In the genomic region with DNA sequence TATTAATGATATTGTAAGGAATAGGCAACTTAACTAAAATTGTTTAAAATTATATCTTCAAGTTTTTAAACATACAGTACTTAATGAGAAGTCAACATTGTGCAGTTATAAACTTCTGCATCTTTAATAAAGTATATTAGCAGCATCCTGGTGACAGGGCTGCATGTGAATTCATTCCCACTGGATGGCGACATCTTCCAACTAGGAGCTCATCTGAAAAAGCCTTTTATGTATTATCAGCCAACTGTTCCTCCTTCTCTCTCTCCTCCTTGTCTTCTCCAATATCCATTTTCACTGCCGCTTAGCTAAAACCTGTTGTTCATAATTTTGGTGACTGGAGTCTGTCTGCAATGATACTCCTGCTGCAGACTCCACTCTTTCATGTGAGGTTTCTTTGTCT, we compare ENCODE assay signal across 13 mouse cellular contexts.
DNase-seq lines count a peak whose midpoint lies in the region; ATAC-seq and TF ChIP-seq lines count a peak whose summit lies in the region.
"Had no signal": no experiment of that assay in that cellular context is flagged by ENCODE, and none has a peak within 500 bp of the region (broad histone marks: within the 10 kb centered on the region; RNA-seq: fewer than 3 reads in every experiment).

No protein-coding gene starts in this region.

- H3K27me3 ChIP-seq in hindbrain, postnatal 0 days (ENCODE audit: insufficient read depth, low read length): no peaks in the 10 kb centered on the region
- no peaks in the 10 kb centered on the region for H3K27me3 ChIP-seq in hindbrain, embryonic 13.5 days
- H3K27me3 ChIP-seq in intestine, embryonic 16.5 days (replicated peaks; ENCODE audit: control insufficient read depth, insufficient read depth, low read length): no peaks in the 10 kb centered on the region
- H3K27me3 ChIP-seq: limb, embryonic 15.5 days; neural tube, embryonic 13.5 days; Patski had no signal

- H3K4me2 ChIP-seq in hindbrain, postnatal 0 days (ENCODE audit: low read depth, low read length): no peak overlapping the region
- no peak overlapping the region for H3K4me2 ChIP-seq in hindbrain, embryonic 13.5 days
- no peak overlapping the region for H3K4me2 ChIP-seq in intestine, embryonic 16.5 days (ENCODE audit: low read depth, low read length)
- H3K4me2 ChIP-seq: limb, embryonic 15.5 days; neural tube, embryonic 13.5 days had no signal

- WGBS in hindbrain, postnatal 0 days: 63% methylated on average over 2 of the region's 2 CpGs
- 81% methylated on average over 2 of the region's 2 CpGs for WGBS in hindbrain, embryonic 13.5 days
- WGBS in intestine, embryonic 16.5 days: 60% methylated on average over 2 of the region's 2 CpGs

- no peaks in the 10 kb centered on the region for H3K36me3 ChIP-seq in hindbrain, postnatal 0 days (ENCODE audit: insufficient read depth, low read length)
- no peaks in the 10 kb centered on the region for H3K36me3 ChIP-seq in hindbrain, embryonic 13.5 days
- no peaks in the 10 kb centered on the region for H3K36me3 ChIP-seq in intestine, embryonic 16.5 days (ENCODE audit: control insufficient read depth, insufficient read depth, low read length)
- H3K36me3 ChIP-seq: limb, embryonic 15.5 days; neural tube, embryonic 13.5 days had no signal

- H3K27ac ChIP-seq in hindbrain, postnatal 0 days: no peak overlapping the region
- H3K27ac ChIP-seq in hindbrain, embryonic 13.5 days: no peak overlapping the region
- no peak overlapping the region for H3K27ac ChIP-seq in intestine, embryonic 16.5 days (ENCODE audit: low read length)
- H3K27ac ChIP-seq: limb, embryonic 15.5 days; neural tube, embryonic 13.5 days had no signal

- H3K9ac ChIP-seq in hindbrain, postnatal 0 days (replicated peaks; ENCODE audit: low read length): no peak overlapping the region
- H3K9ac ChIP-seq in hindbrain, embryonic 13.5 days: no peak overlapping the region
- no peak overlapping the region for H3K9ac ChIP-seq in intestine, embryonic 16.5 days (ENCODE audit: low read depth, low read length)
- H3K9ac ChIP-seq: limb, embryonic 15.5 days; neural tube, embryonic 13.5 days had no signal

- no peak overlapping the region for H3K4me3 ChIP-seq in hindbrain, postnatal 0 days (ENCODE audit: low read length)
- H3K4me3 ChIP-seq in hindbrain, embryonic 13.5 days: no peak overlapping the region
- no peak overlapping the region for H3K4me3 ChIP-seq in intestine, embryonic 16.5 days (ENCODE audit: low read length)
- H3K4me3 ChIP-seq: limb, embryonic 15.5 days; neural tube, embryonic 13.5 days had no signal

- no peaks in the 10 kb centered on the region for H3K9me3 ChIP-seq in hindbrain, postnatal 0 days (ENCODE audit: low read length)
- no peaks in the 10 kb centered on the region for H3K9me3 ChIP-seq in hindbrain, embryonic 13.5 days
- no peaks in the 10 kb centered on the region for H3K9me3 ChIP-seq in intestine, embryonic 16.5 days (ENCODE audit: control insufficient read depth, low read length)
- H3K9me3 ChIP-seq: limb, embryonic 15.5 days; neural tube, embryonic 13.5 days had no signal

- peak; percentile 68 for TF ChIP-seq CTCF in hindbrain, postnatal 0 days (IDR thresholded peaks at IDR 0.05; ENCODE audit: low read depth)

- 0 out of 2 replicates have a peak, but pooled peaks have one; percentile 67 for ATAC-seq in hindbrain, postnatal 0 days
- ATAC-seq in hindbrain, embryonic 13.5 days (ENCODE audit: low FRiP score): no peak
- ATAC-seq in intestine, embryonic 16.5 days: no peak
- ATAC-seq: Patski had no signal

- no peaks in the 10 kb centered on the region for H3K4me1 ChIP-seq in hindbrain, postnatal 0 days (ENCODE audit: insufficient read depth, low read length)
- H3K4me1 ChIP-seq in hindbrain, embryonic 13.5 days (replicated peaks): no peaks in the 10 kb centered on the region
- H3K4me1 ChIP-seq in intestine, embryonic 16.5 days (ENCODE audit: control insufficient read depth, insufficient read depth, low read length): no peaks in the 10 kb centered on the region
- H3K4me1 ChIP-seq: limb, embryonic 15.5 days; neural tube, embryonic 13.5 days had no signal

- DNase-seq in hindbrain, postnatal 0 days (ENCODE audit: low spot score): peak; percentile 70
- peak; percentile 58 for DNase-seq in 3T3-L1 (ENCODE audit: low read depth, low spot score)
- peak; percentile 66 for DNase-seq in A20 (ENCODE audit: low read depth, low spot score)
- peak; percentile 31 for DNase-seq in forelimb bud, embryonic 11.5 days (ENCODE audit: low read depth, low spot score)
- no peak for DNase-seq in gastrocnemius, postnatal 4 days (ENCODE audit: low spot score in 2 of 2)
- DNase-seq: gastrocnemius, postnatal 10 days; spleen, adult 18-20 months; thymus, postnatal 4 days had no signal

Comparison
In these comparisons a context has a peak if more than half of its experiments do, and no peak if none do; other contexts are left out.
1. DNase-seq: peak in hindbrain, postnatal 0 days (single experiment), 3T3-L1 (single experiment), A20 (single experiment) and forelimb bud, embryonic 11.5 days (single experiment); none in gastrocnemius, postnatal 4 days (0 of 2).